Mouse (Mus musculus): ENCODE results near the gene Mapk8ip1.

The Mapk8ip1 gene

DNA sequence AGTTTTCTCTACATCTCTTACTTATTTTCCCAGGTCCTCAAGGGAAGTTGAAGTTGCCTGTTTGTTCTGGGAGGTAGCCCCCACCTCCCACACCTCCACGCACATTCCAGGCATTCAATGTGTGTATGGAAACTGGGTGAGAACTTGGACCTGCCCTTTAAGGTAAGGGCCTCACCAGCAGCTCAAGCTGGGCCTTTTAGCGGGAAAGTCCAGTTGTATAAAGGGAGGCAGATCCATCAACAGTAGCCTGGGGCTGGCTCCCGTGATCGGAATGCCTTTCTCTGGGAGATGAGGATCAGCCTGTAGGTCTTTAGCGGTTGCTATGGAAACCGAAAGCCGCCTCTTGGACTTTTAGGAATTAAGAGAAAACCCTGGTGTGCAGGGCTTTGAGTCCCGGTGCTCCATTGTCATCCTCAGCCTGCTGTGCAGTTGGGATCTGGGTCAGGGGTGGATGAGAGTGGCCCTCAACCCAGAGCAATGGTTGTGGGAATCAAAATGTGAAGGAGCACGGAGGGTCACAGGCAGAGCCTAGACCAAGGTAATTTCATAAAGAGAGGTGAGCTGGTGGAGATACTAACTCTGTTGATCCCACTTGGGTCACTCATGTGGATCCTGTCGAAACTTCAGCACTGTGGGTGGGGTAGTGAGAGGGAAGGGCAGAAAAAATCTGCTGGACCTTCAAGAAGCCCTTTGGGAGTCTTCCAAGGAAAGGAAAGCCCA is 28.9 kb downstream of the Mapk8ip1 start:
- peak; percentile 67 for DNase-seq

DNA sequence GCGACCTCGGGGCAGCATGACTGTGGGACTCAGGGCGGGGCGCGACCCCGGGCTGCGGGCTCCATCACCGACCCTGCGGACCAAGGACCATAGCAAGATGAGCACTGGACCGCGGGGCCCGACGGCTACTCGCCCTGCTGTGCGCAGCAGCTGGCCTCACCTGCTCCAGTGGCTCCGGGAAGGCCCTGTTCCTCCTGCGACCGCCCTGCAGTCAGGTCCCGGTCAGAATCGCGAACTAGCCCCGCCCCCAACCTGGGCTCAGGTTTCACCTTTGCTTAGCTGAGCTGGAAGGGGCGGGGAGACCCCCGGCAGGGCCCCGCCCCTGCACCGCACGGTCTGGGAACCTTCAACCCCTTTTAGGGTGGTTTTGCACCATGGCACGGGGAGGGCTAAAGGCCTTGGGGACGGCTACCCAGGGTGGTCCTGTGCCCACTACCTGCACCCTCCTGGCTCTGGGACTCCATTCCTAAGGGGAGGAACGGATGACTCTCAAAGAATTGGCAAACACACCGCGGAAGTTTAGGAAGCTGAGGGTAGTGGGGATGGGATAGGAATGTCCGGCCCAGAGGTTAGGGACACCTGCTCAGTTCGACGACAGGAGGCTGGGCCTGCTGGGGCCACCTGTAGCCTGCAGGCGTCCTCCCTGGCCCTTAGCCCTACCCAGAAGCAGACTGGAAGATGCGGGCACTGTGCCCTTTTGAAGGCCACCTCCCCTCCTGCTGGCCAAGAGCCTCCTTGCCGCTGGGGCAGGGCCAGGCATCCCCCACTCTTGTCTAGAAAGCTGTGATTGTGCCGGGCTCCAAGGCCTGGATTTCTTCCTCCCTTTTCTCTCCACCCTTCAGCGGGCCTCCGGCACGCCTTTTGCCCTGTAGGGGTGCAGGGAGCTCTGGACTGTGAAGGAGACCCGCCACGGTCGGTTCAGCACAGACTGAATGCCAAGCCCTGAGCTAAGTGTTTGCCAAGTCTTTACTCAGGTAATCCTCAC is 29.9 kb downstream of the Mapk8ip1 start:
- DNase-seq: peak; percentile 95

DNA sequence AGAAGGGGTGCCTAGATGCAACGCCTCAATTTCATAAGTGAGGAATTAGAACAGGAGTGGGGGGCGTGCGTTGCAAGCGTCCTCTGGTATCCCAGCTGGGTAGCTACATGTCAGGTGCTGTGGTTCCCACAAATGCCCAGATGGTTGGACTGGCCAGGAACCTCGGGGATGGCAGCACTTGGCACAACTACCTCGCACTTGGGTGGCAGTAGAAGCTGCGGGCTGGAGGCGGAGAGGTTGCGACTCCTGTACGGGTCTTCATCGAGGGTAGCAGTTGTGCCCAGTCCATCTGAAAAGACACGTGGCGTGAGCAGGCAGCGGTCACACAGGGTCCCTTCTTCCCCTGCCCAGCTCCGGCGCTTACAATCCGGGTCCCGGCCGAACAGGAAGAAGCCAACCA is 30.7 kb downstream of the Mapk8ip1 start:
- no peak for DNase-seq

DNA sequence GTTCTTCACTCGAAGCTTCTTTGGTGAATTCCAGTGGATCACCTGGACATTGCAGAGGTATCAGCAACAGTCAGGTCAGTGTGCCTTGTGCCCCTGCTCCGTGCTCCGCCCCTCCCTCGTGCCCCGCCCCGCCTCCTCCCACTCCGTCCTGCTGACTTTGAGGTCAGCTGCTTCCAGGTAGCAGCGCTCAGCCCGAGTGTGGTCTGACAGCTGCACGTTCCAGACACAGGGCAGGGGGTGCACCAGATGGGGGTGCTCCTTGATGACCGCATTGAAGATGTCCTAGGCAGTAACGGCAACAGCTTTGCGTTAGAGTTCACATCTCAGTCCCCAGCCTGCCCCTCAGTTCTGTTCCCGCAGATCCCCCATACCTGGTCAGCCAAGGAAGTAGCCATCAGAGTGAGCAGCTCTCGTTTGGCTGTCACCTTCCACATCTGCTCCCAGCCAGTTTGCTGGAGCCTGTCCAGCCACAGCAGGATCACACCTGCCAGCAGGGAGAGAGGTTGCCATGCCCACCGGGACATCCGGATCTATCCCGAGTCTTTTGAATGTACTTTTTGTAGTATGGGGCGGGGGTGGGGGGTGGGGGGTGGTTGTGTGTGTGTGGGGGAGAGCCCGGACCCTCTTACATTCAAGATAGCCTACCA is 33.6 kb downstream of the Mapk8ip1 start:
- peak; percentile 61 for DNase-seq

DNA sequence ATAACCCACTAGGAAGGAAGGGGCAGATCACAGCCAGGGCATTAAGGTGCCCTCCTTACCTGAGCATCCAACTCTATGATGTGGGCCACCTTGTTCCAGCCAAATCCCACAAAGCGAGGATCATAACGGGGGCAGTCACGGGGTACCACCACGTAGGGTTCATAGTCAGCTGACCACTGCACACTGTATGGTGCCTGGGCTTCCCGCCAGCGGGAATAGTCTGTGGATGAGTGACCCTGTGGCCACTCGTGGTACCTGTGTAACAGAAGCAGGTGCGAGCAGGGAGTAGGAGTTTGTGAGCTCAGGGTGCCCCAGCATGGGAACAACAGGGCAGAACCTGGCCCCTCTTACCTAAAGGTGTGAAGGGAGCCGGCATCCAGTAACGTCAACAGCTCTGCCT is 35.5 kb downstream of the Mapk8ip1 start:
- peak; percentile 14 for DNase-seq

- DNase-seq: no peak
These were observed 37.0 kb downstream of the Mapk8ip1 start for GRCm38 (mm10) chr2:92364086-92364485.

DNA sequence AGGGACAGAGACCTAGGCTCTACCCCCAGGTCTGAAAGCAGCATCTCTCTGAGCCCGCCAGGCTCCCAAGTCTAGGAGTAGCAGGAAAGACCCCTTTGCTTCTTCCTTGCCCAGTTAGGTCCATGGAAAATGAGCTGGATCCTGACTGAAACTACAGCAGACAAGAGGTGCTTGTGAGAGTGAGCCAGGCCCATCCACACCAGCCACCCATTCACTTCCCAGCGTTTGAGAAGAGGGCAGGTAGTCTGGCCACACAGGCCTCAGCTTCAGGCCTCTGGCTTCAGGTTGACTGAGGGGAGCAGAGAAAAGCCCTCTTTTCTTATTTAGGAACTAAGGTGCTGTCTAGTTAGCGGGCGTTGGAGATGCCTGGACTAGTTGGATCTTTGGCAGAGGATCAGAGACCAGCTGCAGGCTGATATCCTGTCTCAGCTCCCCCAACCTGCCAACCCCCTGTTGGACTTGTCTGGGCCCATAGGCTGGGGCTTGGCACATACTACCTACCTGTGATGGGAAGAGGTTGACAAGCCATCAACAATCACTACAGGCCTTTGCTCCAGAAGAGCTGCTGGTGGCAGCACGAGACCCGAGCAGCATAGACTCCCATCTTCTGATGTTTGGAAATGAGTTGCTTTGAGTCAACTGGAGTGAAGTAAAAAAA is 38.4 kb downstream of the Mapk8ip1 start:
- DNase-seq: no peak

- DNase-seq: no peak
These were observed 39.3 kb downstream of the Mapk8ip1 start for GRCm38 (mm10) chr2:92361795-92362194.

DNA sequence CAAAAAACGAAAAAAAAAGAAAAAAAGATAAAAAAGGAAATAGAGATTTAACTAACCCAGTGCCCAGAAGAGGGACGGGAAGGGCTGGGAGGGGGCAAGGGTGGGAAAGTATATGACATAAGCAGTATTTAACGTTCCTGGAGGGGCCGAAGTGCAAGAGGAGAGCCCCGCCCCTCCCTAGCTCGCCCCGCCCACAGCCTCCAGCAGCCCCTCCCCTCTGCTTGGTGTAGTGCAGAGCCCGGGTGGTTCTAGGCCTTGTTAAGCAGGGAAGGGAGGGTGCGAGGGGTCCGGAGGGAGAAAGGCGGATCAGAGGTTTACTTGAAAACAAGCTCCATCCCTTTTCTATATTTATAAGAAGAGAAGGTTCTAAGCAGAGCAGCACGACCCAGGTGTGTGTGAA is 40.2 kb downstream of the Mapk8ip1 start:
- peak; percentile 10 for DNase-seq

GRCm38 (mm10) chr2:92360186-92360823 is 40.8 kb downstream of the Mapk8ip1 start:
- peak; percentile 14 for DNase-seq

DNA sequence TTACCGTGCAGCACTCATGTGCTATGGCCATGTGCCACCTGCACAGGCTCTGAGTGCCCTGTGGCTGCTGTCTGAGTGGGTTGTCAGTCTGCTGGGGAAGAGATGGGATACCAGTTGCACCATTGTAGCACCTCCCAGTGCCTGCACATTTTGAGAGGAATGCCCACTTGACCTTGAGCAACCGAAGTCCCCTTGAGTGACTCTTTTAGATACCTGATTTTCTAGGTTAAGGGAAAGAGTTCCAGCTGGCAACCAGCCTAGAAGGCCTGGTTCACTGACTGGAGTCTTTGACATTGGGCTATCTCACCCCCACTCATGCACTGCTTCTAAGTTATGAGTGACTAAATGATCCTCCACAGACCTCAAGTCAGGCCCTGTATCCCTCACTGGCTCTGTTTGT is 41.8 kb downstream of the Mapk8ip1 start:
- peak; percentile 80 for DNase-seq

DNA sequence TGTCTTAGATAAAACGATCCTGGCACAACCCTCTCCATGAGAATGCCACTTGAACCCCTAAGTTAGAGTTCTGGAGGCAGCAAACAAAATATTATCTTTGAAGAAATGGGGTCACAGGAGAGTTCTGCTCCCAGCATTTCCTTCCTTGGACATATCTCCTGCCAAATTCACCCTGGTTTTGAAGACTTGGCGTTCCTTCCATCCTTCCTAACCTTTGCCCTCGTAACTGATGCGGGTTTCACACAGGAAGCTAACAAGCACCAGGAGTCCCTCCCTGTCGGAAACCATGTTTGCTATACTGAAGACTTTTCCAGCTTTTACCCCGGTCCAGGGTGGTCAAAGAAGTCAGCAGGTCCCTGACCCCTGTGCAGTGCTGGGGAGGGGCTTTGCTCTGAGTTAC is 46.8 kb downstream of the Mapk8ip1 start:
- peak; percentile 43 for DNase-seq

- DNase-seq: no peak
These were observed 47.7 kb downstream of the Mapk8ip1 start for GRCm38 (mm10) chr2:92353402-92353801.

DNA sequence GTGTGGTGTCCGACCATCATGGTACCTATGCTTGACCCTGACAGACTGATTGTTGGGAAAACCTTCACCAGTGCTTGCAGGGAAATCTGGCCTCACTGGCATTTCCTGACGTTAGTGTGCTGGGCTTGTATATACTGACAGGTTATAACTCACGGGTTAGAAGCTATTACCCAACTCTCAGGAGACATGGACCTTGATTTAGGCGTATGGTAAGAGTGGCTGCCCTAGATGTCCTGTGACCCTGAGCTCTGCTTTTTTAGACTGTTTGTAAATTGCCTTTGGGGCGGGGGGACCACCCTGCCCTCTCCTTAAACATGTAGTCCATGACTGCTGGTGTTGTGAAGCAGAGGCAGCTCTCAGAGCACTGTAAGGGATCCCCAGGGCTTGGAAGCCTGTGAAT is 50.4 kb downstream of the Mapk8ip1 start:
- no peak for DNase-seq

- no peak for DNase-seq
These were observed 51.3 kb downstream of the Mapk8ip1 start for GRCm38 (mm10) chr2:92349589-92350425.

DNA sequence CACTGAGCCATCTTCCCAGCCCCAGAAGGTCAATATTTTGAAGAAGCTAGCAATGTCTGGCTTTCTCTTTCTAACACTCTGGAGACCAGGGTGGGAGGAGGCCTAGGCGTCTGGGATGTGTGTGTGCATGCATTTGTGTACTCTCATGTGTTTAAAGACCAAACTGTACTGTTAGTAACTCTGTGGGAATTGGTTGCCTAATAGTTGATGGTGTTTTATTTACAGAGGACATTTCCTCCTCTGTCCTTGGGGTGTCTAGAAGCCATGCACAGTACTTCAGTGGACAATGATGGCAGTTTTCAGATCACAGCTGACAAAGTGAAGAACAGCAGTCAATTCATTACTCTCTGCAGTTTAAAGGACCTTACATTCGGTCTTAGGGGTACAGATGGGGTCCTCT is 53.9 kb downstream of the Mapk8ip1 start:
- DNase-seq: no peak

GRCm38 (mm10) chr2:92342418-92342817 is 58.6 kb downstream of the Mapk8ip1 start:
- DNase-seq: no peak

Measured in kidney, adult 11 months (tissue).